Mouse (Mus musculus) forebrain, embryonic 16.5 days (tissue): Measurements from ENCODE around the gene Pik3cb. TPM values are rescaled to one million over a fixed set of nuclear protein-coding genes. Genes with fewer than 3 reads are reported as not detected.
A peak's percentile ranks its signal among the peaks of the same experiment; 100 is the strongest.

Source experiments
- ATAC-seq: fragments of 200-750 bp; cut with Nextera tagmentation; 2 replicates; pipeline ENCODE4 v1.8.0; 2017; ENCODE audit warnings: mild to moderate bottlenecking, moderate library complexity
- H3K27ac ChIP-seq: fragments of 300-500 bp; sonication (generic); 2 replicates; pipeline ENCODE4 v1.5.1; 2014; ENCODE audit warnings: low read length, control low read depth
- H3K27me3 ChIP-seq: fragments of 300-500 bp; sonication (generic); replicated peaks from 2 replicates; pipeline ENCODE4 v1.6.1; 2014; ENCODE audit warnings: low read length; ENCODE audit not compliant: control insufficient read depth, insufficient read depth
- H3K36me3 ChIP-seq: fragments of 300-500 bp; sonication (generic); 2 replicates; pipeline ENCODE4 v1.6.1; 2014; ENCODE audit not compliant: control insufficient read depth, insufficient read depth
- H3K4me1 ChIP-seq: fragments of 300-500 bp; sonication (generic); replicated peaks from 2 replicates; pipeline ENCODE4 v1.6.1; 2014; ENCODE audit warnings: low read length; ENCODE audit not compliant: control insufficient read depth, insufficient read depth
- H3K4me2 ChIP-seq: fragments of 300-500 bp; sonication (generic); 2 replicates; pipeline ENCODE4 v1.6.1; 2014; ENCODE audit warnings: mild to moderate bottlenecking, low read length, control low read depth
- H3K4me3 ChIP-seq: fragments of 300-500 bp; sonication (generic); replicated peaks from 2 replicates; pipeline ENCODE4 v1.5.1; 2014; ENCODE audit warnings: mild to moderate bottlenecking, low read length, control low read depth
- H3K9ac ChIP-seq: fragments of 300-500 bp; sonication (generic); replicated peaks from 2 replicates; pipeline ENCODE4 v1.6.1; 2014; ENCODE audit warnings: low read depth, low read length, control low read depth
- H3K9me3 ChIP-seq: fragments of 300-500 bp; sonication (generic); 2 replicates; pipeline ENCODE4 v1.6.1; 2016; ENCODE audit warnings: low read length; ENCODE audit not compliant: control insufficient read depth
- WGBS: fragments of 180-500 bp; shearing (Covaris S2); extraction: QIAGEN DNeasy Blood & Tissue Kit; methylation state at CpG from one replicate; pipeline ENCODE4 v1.1.7; 2014; 5-methylcytosine and 5-hydroxymethylcytosine counted together
- polyA plus RNA-seq: library from polyadenylated mRNA; unstranded; fragments of >200 nt; fragmentation: Nextera tagmentation; extraction: Ambion mirVana; gene quantifications from 2 replicates; pipeline ENCODE4 v1.2.1, GENCODE M21; 2015

The Pik3cb gene
- polyA plus RNA-seq, 1 experiment from 2014 or later = 3.2 TPM

DNA sequence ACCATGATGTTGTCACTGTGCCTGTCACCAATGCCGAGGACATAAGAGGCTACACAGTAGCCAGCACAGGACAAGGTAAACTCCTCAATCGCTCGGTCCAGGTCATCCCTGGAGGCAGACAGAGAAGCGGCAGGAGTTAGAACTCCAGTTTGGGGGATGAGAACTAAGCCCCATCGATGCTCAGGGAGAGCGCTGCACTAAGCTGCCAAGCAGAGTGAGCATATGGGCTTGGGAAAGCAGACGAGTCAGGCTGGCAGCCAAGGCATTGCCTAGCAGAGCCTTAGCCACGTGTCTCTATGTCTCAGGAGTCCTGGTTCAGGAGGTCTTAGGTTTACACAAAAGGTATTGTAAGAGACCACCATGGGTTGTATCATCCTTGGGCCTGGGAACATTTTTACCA lies 95.7 kb downstream of the Pik3cb start:
- Histone ChIP-seq H3K4me3 (no peak overlapping the region), H3K27ac (no peak overlapping the region; the same call in 1 of the 2 replicates)
- ATAC-seq = peak; percentile 66; the same call in 1 of the 2 replicates

GRCm38 (mm10) chr9:99042641-99043040 lies 97.8 kb downstream of the Pik3cb start:
- no peak for ATAC-seq

More for the DNA sequence above, 95.7 kb downstream of the Pik3cb start:
- Histone ChIP-seq H3K4me2 (no peak overlapping the region), H3K9me3 (no peaks in the 10 kb centered on the region), H3K9ac (no peak overlapping the region), H3K27me3 (no peaks in the 10 kb centered on the region), H3K4me1 (peaks cover 11% of the 10 kb centered on the region), H3K36me3 (0 out of 2 replicates have a peak, but pooled peaks cover 2% of the 10 kb centered on the region)
- 76% methylated on average over 8 of the region's 8 CpGs for WGBS

GRCm38 (mm10) chr9:99041994-99042393 lies 98.4 kb downstream of the Pik3cb start:
- Histone ChIP-seq H3K36me3 (0 out of 2 replicates have a peak, but pooled peaks cover 2% of the 10 kb centered on the region), H3K4me3 (no peak overlapping the region), H3K9ac (no peak overlapping the region), H3K9me3 (no peaks in the 10 kb centered on the region), H3K4me2 (no peak overlapping the region), H3K27ac (no peak overlapping the region), H3K27me3 (no peaks in the 10 kb centered on the region), H3K4me1 (peaks cover 6% of the 10 kb centered on the region)
- WGBS = 85% methylated on average over 9 of the region's 9 CpGs
- ATAC-seq = no peak

More at GRCm38 (mm10) chr9:99042641-99043040, 97.8 kb downstream of the Pik3cb start:
- no peak overlapping the region for H3K4me2 ChIP-seq
- H3K27me3 ChIP-seq = no peaks in the 10 kb centered on the region
- H3K27ac ChIP-seq = no peak overlapping the region
- no peak overlapping the region for H3K4me3 ChIP-seq
- H3K36me3 ChIP-seq = 0 out of 2 replicates have a peak, but pooled peaks cover 2% of the 10 kb centered on the region
- H3K9ac ChIP-seq = no peak overlapping the region
- peaks cover 6% of the 10 kb centered on the region for H3K4me1 ChIP-seq
- no peaks in the 10 kb centered on the region for H3K9me3 ChIP-seq
- 95% methylated on average over 4 of the region's 4 CpGs for WGBS

DNA sequence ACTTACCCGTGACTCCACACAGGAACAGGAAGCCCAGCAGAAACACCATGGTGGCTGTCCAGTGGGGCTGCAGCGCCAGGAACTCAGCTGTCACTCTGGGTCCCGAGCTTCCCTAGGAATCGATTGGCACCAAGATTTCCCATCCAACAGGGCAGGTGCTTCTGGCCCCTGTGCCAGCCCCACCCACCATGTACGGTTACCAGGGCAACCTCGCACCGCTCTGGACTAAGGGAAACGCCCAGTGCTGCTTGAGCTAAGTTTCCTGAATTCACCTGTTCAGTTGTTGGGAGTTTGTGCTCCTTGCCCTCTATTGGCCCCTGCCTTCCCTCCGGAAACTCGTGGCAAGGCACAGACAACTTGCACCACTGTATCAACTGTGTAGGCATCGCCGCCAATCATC lies 104.8 kb downstream of the Pik3cb start, which contains the start of gene Gm1123:
Gm1123 (minus strand) TSS at position 141 of the 400 bp plus-strand sequence.
- Histone ChIP-seq H3K27ac (no peak within 1 kb of the TSS), H3K9ac (no peak within 1 kb of the TSS), H3K4me2 (no peak within 1 kb of the TSS), H3K36me3 (no peaks in the 10 kb centered on the region), H3K4me3 (no peak within 1 kb of the TSS), H3K27me3 (no peaks in the 10 kb centered on the region), H3K4me1 (no peaks in the 10 kb centered on the region), H3K9me3 (no peaks in the 10 kb centered on the region)
- 88% methylated on average over 12 of the region's 12 CpGs for WGBS
- no peak for ATAC-seq

DNA sequence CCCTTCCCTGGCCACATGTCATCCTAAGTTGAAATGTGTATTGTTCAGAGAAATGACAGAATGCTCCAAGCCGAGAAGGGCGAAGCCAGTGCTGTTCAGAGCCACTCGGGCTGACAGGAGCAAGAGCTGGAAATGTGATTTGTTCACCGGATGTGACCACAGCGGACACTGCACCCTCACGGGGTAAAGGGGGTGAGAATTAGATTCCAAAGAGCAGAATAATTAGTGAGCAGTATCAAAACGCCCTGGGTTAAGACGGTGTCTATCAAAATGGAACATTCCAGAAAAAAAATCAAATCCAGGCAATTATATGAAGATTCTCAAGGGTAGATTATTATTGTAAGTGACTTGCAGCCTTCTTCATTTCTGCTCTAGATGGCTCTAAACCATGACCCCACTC lies 106.3 kb downstream of the Pik3cb start:
- Histone ChIP-seq H3K4me2 (no peak overlapping the region), H3K9me3 (no peaks in the 10 kb centered on the region), H3K27ac (no peak overlapping the region), H3K4me3 (no peak overlapping the region), H3K4me1 (no peaks in the 10 kb centered on the region), H3K27me3 (no peaks in the 10 kb centered on the region), H3K36me3 (no peaks in the 10 kb centered on the region), H3K9ac (no peak overlapping the region)
- 81% methylated on average over 8 of the region's 8 CpGs for WGBS
- no peak for ATAC-seq

DNA sequence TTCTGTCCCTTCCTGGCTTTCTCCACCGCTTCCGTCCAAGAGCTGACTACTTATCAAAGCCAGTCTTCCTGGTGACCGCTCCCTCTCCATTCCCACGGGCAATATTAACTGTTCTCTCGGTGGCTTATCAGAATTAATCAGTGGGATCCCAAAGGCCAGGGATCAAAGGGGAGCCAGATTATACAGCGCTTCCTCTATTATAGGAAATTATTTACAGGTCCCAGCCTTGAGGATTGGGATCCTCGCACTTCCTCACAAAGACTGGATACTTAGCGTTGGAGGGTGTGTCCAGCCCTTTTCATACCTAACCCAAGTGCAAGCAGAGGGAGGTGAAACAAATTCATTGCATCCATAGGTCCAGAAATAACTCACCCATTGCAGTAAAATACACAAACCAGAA lies 108.4 kb downstream of the Pik3cb start:
- Histone ChIP-seq H3K9me3 (no peaks in the 10 kb centered on the region), H3K27me3 (no peaks in the 10 kb centered on the region), H3K9ac (no peak overlapping the region), H3K27ac (no peak overlapping the region), H3K36me3 (no peaks in the 10 kb centered on the region), H3K4me1 (no peaks in the 10 kb centered on the region), H3K4me2 (no peak overlapping the region), H3K4me3 (no peak overlapping the region)
- 86% methylated on average over 8 of the region's 8 CpGs for WGBS
- no peak for ATAC-seq

- no peak overlapping the region for H3K4me3 ChIP-seq
- ATAC-seq = no peak
- no peak overlapping the region for H3K9ac ChIP-seq
- no peaks in the 10 kb centered on the region for H3K36me3 ChIP-seq
- H3K4me2 ChIP-seq = no peak overlapping the region
- H3K27me3 ChIP-seq = no peaks in the 10 kb centered on the region
- WGBS = 82% methylated on average over 4 of the region's 4 CpGs
- no peaks in the 10 kb centered on the region for H3K9me3 ChIP-seq
- H3K4me1 ChIP-seq = no peaks in the 10 kb centered on the region
- H3K27ac ChIP-seq = no peak overlapping the region
Measured at GRCm38 (mm10) chr9:99021751-99022150, 118.7 kb downstream of the Pik3cb start.

- Histone ChIP-seq H3K36me3 (no peaks in the 10 kb centered on the region), H3K9ac (no peak overlapping the region), H3K27ac (no peak overlapping the region), H3K4me2 (no peak overlapping the region), H3K4me1 (no peaks in the 10 kb centered on the region), H3K4me3 (no peak overlapping the region), H3K27me3 (no peaks in the 10 kb centered on the region), H3K9me3 (no peaks in the 10 kb centered on the region)
- ATAC-seq = no peak
- 20% methylated on average over 5 of the region's 5 CpGs for WGBS
Measured at GRCm38 (mm10) chr9:99021166-99021565, 119.3 kb downstream of the Pik3cb start.

DNA sequence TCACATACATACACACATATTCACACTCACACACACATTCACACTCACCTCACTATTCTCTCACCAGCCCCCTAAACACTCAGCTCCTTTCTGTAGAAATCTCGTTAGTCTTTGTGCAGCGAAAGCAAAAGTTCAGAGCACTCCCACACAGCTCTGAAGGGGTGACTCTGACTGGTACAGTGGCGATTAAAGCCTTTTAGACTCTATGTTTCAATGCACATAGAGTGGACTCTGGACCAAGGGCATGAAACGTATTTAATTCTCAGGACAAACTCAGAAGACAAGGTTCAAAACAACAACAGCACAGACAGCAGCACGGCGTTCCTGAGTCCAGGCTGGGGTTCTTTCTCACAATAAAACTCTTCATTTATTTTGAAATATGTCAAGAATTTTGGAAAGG lies 122.7 kb downstream of the Pik3cb start:
- no peak for ATAC-seq
- H3K9ac ChIP-seq = no peak overlapping the region
- H3K27me3 ChIP-seq = no peaks in the 10 kb centered on the region
- H3K4me1 ChIP-seq = no peaks in the 10 kb centered on the region
- 64% methylated on average over 6 of the region's 6 CpGs for WGBS
- H3K4me2 ChIP-seq = no peak overlapping the region
- no peak overlapping the region for H3K4me3 ChIP-seq
- H3K36me3 ChIP-seq = no peaks in the 10 kb centered on the region
- H3K27ac ChIP-seq = no peak overlapping the region
- no peaks in the 10 kb centered on the region for H3K9me3 ChIP-seq

DNA sequence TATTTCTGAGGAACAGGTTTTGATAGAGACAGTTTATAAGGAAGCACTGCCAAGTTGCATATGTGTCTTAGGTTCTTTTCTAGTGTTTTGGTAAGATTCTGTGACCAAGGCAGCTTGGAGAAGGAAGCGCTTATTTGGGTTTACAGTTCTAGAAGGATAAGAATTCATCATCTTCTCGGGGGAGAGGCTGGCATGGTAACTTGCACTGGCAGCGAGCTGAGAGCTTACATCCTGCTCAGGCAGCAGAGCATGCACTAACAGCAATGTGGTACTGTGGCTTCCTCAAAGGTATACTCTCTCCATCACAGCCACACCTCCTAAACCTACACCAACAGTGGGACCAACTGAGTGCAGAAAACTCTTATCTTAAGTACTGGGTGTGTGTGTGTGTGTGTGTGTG lies 123.7 kb downstream of the Pik3cb start:
- Histone ChIP-seq H3K4me3 (no peak overlapping the region), H3K9ac (no peak overlapping the region), H3K9me3 (no peaks in the 10 kb centered on the region), H3K36me3 (no peaks in the 10 kb centered on the region), H3K27ac (no peak overlapping the region), H3K4me2 (no peak overlapping the region), H3K4me1 (no peaks in the 10 kb centered on the region), H3K27me3 (no peaks in the 10 kb centered on the region)
- WGBS = 77% methylated on average over 3 of the region's 3 CpGs
- ATAC-seq = no peak
